Mouse (Mus musculus) thymus, postnatal 25 days (tissue): Measurements from ENCODE around the gene Camta1.

Source experiments
- DNase-seq: peaks from one replicate; pipeline ENCODE4 v3.0.0; 2022

Camta1 gene

DNA sequence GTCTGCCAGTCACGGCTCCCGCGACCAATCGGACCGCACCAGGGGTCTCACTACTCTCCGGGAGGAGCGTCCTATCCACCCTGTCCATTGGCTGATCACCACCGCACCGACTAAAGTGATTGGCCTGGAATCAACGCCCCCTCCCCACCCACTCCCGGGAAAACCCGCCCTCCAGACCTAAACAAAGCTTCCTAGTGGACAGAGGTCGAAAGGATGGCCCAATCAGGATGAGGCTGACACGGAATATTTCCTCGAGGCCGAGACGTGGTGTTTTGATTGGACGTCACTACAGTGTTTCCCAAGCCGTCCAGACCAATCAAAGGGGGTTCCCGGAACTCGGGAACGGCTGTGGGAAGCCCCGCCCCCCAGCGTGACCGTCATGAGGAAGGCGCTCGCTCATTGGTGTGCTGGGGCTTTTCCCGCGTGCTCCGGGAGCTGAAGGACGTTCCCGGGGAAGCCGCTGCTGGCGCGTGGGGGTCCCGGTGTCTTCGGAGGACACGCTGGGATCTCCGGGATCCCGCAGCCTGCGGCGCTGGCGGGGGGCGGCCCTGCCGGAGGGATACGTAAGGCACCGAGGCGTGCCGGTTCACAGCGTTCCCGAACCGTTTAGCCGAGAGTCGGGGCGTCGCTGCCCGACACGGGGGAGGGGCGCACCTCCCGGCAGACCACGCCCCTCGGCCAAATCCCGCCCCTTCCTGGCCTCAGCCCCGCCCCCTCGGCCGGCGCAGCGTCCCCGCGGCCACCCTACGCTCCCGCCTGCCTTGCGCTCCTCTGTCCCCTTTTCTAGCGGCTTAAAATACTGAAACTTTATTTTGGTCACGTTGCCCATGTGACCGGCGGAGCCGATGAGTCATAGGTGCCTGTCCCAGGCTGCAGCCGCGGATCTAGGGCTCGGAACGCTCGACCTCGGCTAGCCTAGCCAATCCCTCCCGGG, at the start of gene Camta1:
Camta1 (minus strand) TSS at position 71 of the 934 bp plus-strand sequence.
- peak; percentile 98 for DNase-seq

DNA sequence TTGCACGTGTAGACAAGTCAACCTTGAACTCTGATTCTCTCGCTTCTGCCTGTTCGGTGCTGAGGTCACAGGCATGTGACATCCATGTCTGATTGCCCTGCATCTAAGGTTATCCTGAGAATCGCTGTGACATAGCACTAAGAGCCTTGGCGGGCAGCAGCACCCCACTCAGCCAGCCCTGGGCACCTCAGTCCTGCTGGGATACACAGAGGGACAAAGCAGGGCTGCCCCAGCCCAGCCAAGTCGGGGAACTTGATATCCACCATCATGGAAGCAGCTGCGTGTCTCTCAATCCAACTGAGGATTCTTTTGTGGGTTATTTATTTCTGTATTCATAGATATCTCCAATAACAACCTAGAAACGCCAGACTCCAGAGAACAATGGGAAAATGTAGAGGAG, 47.1 kb upstream of the Camta1 start:
- DNase-seq, result no peak

DNA sequence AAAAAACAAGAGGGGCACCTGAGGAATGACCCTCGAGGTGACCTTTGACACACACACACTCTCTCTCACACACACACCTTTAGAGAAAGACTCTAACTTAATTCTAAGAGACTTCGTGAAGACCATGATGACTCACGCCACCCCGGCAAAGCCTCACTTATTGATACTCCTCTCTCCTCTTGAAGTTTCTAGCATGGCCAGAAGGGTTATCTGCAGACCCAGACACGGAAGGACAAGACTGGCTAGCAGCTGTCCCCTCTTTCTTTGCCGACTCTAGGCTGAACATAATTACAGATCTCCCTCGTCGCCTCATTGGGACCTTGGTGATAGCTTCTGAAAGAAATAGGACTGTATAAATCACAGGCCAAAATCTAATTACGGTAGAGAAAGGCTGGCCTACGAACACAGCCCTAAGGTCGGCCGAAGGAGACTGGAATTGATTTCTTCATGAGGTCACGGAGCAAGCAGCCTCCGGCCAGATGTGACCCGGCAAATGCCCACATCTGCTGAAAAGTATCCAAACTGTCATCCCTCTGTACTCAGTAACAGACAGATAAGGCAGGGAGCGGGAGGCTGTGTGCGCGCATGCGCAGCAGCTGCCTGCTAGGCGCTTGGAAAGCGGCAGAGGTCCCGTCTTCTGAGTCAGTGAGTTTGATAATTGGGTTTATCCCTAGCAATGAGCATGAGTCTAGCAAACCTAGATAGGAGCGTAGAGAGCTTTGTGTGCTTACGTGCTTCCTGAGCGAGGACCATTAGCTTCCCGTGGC, 46.1 kb upstream of the Camta1 start:
- no peak for DNase-seq

DNA sequence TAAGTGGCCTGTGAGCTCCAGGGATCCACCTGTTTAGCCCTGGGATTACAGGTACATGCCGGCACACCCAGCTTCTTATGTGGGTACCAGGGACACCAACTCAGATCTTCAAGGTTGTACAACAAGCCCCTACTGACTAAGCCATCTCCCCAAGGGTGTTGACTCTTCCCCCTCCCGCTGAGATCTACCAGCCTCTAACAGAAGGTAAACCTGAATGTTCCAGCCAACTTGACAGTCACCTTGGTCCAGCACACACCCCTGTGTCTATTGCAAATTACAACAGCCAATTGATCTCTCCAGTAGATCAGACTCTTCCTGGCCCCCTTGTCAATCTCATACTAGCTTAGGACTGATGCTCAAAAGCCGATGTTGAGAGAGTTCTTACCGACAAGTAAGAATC, 43.9 kb upstream of the Camta1 start:
- no peak for DNase-seq

DNA sequence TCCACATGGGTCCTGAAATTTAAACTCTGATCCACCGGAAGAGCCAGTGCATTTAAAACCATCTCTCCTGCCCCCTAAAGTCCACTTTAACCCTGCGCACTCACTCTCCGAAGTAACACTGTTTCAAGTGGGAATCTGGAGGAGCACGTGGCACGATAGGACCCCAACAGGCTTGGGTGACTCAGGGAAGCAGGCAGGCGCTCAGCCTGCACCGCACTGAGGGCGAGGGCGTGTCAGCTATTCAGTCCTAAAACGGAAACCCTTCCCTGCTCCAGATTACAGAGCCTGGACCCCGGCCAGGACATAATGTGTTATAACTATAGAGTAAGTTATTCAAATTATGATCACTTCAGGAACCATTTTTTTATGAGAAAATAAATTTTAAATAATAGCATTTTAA, 42.4 kb upstream of the Camta1 start:
- no peak for DNase-seq

DNA sequence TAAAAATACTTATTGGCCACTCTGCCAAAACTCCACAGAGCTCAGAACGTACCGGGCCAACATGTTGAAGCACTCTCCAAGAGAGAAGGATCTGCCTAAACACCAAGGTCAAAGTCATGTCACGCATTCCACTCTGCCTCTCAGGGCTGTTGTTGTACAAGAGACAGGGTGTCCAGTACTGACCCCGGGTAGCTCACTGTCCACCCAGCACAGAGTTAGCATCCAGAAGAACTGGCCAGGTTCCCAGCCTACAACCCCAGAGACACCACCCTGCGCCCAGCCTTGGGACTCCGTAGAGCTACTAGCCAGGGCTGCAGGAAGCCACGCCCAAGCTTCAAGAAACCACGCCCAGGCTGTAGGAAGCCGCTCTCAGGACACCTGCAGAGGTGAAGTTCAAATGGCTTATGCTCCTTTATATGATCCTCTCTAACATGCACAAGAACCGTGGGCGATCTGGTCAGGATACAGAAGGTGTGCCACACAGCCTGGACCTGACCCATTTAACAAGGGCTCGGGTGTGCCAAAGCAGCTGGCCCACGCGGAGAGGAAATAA, 41.1 kb upstream of the Camta1 start:
- DNase-seq, result no peak

DNA sequence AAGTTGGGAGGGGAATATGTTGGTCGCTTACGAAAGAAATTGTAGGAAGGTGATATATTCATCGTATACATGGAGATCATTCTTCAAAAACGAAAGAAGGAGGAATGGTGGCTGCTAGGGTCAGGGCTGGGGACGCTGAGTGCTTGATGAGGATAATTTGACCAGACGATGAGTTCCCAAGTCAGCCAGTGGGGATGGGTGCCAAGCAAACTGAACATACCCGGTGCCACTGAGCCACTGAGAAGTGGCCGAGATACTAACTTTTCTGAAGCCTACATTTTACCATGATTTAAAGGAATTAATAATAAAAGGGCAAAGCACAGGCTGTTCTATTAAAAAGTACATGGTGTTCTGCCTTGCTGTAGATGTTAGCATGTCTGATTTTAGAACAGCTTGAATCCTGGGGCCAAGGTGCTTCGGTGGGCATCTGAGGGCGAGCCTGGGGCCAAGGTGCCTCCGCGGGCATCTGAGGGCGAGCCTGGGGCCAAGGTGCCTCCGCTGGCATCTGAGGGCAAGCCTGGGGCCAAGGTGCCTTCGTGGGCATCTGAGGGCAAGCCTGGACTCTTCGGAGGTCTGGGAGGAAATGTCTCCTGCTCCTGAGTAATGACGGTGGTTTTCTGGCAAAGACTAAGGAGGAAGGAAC, 40.5 kb upstream of the Camta1 start:
- DNase-seq, result no peak

DNA sequence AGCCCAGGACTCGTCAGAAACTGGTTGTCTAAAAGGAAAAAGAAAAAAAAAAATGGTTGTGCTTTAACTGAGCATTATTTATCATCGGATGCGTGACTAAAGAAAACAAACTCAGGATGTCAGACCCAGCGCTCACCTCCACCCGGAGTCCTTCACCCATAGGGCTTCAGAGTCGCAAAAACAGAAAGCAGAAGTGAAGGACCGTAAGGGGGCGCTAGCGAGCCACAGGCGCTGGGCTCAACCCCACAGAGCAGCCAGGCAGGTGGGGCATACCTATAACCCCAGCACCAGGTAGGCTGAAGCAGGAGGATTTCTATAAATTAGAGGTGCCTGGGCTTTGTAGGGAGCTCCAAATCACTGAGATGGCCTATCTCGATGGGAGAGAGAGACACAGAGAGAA, 39.7 kb upstream of the Camta1 start:
- no peak for DNase-seq

DNA sequence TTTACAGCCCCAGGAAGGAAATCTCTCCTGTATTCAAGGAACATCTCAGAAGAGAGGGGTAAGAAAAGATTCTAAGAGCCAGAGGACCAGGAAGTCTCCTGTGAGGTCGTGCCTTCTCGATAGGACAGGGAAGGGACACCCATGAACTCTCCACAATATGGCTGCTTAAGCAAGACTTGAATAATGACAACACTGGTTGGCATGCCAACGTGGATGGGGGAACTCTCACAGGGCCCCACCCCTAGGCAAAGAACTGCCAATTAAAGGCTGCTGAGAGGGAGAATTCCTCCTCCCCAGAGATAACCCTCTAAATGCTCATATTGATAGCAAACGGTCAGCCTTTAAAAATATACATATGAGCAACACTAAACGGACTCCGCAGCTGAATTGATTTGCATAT, 39.1 kb upstream of the Camta1 start:
- DNase-seq, result no peak

DNA sequence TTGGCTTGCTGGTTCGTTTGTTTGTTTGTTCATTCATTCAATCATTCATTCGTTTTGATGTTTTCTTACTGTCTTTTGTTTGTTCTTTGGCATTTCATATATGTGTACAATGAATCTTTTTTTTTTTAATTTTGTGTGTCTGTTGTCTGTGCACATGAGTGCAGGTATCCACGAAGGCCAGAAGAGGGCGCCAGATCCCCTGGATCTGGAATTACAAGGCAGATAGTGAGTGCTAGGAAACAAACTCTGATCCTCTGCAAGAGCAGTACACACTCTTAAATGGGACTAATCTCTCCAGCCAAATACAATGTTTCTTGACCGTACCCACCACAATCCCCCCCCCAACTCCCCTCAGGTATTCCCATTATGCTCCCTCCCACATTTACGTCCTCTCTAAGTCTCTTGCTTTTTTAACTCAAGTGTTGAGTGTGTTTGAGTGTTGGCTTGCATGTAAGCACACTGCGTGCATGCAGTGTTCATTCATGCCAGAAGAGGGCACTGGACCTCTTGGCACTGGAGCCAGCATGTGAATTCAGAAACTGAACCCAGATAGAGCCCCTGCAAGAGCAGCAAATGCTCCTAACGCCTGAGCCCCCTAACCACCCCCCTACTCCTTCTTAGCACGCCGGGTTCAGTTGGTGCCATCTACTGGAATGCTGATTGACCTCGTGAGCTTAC, 38.2 kb upstream of the Camta1 start:
- no peak for DNase-seq

DNA sequence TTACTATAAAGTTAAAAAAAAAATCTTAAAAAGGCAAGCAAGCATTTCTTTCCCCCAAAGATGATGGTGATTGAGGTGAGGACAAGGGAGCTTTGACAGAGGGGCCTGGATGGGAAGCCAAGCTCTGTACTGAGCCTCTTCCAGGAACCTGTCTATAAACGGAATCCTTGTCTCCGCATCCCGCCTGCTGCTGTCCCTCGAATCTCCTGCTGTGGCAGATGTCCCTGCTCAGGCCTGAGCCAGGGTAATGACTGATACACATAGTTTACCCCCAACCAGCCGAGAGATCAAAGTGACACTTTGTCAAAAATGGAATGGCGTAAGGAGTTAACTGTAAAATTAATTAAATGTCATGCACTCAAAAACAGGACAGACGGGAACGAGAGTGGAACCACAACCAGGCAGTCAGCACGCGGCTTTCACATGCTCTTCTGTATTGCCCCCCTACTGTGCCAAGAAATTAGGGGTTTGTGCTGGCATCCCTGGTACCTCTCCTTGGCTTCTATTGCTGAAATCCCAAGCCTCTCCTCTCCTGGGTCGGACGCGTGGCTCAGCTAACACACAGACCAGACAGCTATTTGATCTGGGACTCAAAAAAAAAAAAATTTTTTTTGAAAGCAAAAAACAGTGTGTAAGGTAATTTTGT, 37.0 kb upstream of the Camta1 start:
- DNase-seq, result no peak

DNA sequence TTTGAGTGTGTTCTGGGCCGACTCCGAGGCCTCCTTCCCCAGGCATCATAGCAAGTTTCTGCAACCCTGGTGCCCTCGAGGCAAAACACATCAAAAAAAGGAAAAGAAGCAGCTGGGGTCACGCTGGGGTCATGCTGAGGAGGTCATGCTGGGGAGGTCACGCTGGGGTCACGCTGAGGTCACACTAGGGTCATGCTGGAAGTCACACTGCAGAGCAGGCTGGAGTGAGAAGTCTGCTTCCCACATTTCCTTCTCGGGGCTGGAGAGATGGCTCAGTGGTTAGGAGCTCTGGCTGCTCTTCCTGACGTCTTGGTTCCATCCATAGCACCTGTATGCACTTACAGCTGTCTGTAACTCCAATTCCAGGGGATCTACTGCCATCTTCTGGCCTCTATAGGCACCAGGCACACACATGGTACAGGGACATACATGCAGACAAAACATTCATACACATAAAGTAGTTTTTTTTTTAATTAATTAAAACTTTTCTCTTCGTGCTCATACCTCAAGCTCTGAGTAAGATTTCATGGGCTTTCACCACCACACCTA, 35.5 kb upstream of the Camta1 start:
- DNase-seq, result no peak

DNA sequence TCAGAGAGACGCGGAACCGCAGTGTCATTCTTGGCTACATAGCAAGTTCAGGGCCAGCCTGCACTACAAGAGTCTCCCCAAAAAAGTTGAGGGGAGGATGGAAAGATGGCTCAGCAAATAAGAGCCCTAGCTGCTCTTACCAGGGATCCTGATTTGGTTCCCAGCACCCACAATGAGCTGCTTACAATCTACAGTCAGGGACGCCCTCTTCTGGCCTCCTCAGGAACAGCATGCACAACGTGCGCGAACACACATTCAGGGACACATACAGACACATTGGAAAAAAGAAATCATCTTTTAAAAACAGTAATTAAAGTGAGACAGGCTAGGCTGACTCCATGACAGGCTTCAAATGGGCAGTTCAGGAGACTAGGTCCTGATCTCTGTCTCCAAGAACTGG, 33.9 kb upstream of the Camta1 start:
- DNase-seq, result no peak

DNA sequence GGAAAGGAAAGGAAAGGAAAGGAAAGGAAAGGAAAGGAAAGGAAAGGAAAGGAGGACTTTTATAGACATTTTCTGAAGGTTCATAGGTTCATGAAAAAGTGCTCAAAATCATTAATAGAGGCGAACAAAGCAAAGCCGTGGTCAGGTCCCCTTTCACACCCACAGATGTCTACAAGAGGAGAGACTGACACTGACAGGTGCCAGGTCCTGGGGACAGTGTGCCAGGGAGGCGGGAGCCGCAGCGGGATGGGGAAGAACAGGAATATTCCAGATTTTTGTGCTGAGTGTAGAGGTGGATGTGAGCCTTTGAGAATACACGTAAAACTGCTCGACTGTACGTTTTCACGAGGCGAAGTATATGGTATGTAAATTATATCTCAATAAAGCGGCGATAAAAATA, 33.2 kb upstream of the Camta1 start:
- no peak for DNase-seq

DNA sequence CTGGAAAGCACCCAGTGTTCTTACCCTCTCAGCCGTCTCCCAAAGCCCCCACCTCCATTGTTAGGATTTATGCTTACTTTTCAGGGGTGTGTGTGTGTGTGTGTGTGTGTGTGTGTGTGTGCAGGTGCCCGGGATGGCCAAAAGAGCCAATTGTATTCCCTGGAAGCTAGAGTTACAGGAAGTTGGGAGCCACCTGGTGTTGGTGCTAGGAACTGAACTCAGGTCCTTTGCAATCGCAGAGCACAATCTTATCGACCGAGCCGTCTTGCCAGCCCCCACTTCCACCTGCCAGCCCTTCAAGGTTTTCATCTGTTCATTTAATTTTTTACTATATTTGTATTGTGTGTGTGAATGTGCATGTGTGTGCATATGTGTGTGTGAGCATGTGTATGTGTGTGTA, 31.6 kb upstream of the Camta1 start:
- DNase-seq, result no peak

DNA sequence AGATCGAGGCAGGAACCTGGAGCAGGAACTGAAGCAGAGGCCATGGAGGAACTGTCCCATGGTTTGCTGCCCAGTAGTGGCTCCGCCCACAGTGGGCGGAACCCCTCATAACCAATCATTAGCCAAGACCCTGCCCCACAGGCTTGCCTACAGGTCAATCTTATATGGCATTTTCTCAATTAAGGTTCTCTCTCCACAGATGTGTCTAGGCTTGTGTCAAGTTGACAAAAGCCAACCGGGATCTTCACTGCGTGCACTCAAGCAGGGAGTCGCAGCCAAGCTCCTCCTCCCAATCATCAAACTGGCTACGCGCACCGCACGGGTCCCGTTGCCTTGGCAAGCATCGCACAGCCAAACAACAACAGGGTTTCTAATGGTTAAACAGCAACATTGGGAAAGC, 19.9 kb upstream of the Camta1 start:
- DNase-seq, result no peak

DNA sequence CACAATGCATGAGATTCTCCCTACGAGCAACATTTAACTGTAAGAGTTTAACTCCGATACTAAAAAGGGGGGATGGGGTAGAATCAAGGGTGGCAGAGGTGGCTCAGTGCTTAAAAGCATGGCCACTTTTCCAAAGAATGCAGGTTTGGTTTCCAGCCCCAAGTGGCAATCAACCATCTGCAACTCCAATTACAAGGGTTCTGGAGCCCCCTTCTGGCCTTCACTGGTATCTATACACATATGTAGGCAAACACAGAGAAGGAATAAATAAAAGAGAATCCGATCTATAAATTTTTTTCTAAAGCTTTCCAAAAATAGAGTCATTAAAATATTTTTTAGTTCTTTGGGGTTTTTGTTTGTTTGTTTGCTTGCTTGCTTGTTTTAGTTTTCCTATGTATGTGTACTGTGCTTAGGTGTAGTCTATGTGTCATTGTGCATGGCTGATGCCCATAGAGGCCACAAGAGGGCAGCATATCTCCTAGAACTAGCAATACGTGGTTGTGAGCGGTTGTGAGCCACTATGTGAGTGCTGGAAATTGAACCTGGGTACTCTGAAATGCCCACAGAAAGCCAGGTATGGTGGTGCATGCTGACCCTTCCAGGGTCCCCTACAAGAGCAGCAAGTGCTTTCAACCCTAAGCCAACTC, 18.5 kb upstream of the Camta1 start:
- DNase-seq, result no peak

DNA sequence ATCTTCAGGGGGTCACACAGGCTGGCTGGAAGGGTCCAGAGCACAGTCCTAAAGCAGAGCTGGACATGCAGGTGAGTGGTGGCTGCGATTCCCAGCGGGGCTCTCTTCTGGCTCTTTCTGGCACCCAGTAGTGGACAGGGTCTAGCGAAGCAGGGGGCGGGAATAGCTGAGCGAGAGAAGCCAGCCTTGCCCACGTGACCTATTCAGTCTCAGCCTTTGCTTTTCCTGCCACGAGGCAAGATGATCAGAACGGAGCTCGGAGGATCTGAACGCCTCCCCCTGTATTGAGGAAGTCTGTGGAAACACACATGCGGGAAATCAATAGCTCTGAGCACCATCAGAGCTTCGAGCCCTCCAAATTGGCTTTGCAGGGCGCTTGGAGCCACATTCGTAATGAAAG, 14.7 kb upstream of the Camta1 start:
- DNase-seq, result no peak

DNA sequence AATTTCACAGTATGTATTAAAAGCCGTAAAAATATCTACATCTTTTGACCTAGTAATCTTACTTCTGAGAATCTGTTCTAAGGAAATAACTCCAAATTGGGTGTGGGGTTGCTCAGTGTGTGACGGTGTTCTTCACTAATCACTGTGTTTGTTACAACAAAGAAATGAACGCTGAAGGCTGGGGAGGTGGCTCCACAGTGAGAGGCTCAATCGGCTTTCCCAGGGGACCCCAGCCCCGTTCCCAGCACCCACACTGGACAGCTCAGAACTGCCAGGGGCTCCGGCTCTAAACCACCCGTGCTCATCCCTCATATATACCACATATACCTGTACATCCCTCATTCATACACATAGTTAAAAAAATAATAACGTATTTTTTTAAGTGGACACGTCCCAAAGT, 1.8 kb upstream of the Camta1 start:
- no peak for DNase-seq

DNA sequence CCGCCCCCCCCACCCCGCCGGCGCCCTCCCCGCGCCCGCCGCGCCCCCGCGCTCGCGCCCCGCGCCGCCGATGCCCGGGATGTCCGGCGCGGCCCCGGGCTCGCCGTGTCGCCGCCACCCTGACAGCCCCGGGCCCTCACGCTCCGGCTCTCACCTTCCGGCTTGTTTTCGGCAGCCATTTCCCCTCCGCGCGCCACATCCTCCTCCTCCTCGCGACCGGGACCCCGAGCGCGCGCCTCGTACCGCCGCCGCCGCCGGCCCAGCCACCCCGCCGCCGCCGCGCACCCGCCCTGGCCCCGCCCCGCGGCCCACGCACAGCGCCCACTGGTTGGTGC, 238 bp downstream of the Camta1 start:
- peak; percentile 100 for DNase-seq
